Mouse (Mus musculus) cerebellum, adult 9-10 months (tissue): ENCODE measurements around the gene Fam114a2.
A peak's percentile ranks its signal among the peaks of the same experiment; 100 is the strongest.

Source experiments
- DNase-seq: peaks from one replicate; pipeline ENCODE4 v3.0.0; 2022

Gene Fam114a2

GRCm38 (mm10) chr11:57518751-57519148, 333 bp upstream of the Fam114a2 start:
- DNase-seq, result no peak

GRCm38 (mm10) chr11:57516946-57517441, 1.4 kb downstream of the Fam114a2 start:
- DNase-seq, result no peak

GRCm38 (mm10) chr11:57515218-57515617, 3.2 kb downstream of the Fam114a2 start:
- no peak for DNase-seq

- no peak for DNase-seq
Measured at GRCm38 (mm10) chr11:57506899-57507298, 11.5 kb downstream of the Fam114a2 start.

- no peak for DNase-seq
Measured at GRCm38 (mm10) chr11:57503155-57503554, 15.3 kb downstream of the Fam114a2 start.

- no peak for DNase-seq
Measured at GRCm38 (mm10) chr11:57498215-57498614, 20.2 kb downstream of the Fam114a2 start.

GRCm38 (mm10) chr11:57497701-57498100, 20.7 kb downstream of the Fam114a2 start:
- DNase-seq, result no peak

GRCm38 (mm10) chr11:57496462-57497039, 21.9 kb downstream of the Fam114a2 start:
- no peak for DNase-seq

- DNase-seq, result no peak
Measured at GRCm38 (mm10) chr11:57488436-57488835, 30.0 kb downstream of the Fam114a2 start.

- DNase-seq, result peak; percentile 8
Measured at GRCm38 (mm10) chr11:57478077-57478476, 40.3 kb downstream of the Fam114a2 start.

GRCm38 (mm10) chr11:57475119-57475518, 43.3 kb downstream of the Fam114a2 start:
- peak; percentile 24 for DNase-seq

GRCm38 (mm10) chr11:57474296-57474941, 44.0 kb downstream of the Fam114a2 start:
- DNase-seq, result no peak

- no peak for DNase-seq
Measured at GRCm38 (mm10) chr11:57470979-57471378, 47.4 kb downstream of the Fam114a2 start.

- DNase-seq, result no peak
Measured at GRCm38 (mm10) chr11:57470056-57470455, 48.4 kb downstream of the Fam114a2 start.

- DNase-seq, result no peak
Measured at GRCm38 (mm10) chr11:57468706-57469105, 49.7 kb downstream of the Fam114a2 start.

- peak; percentile 19 for DNase-seq
Measured at GRCm38 (mm10) chr11:57467159-57468110, 51.0 kb downstream of the Fam114a2 start.

- DNase-seq, result no peak
Measured at GRCm38 (mm10) chr11:57465844-57466243, 52.6 kb downstream of the Fam114a2 start.

- DNase-seq, result no peak
Measured at GRCm38 (mm10) chr11:57465025-57465424, 53.4 kb downstream of the Fam114a2 start.

GRCm38 (mm10) chr11:57459759-57460158, 58.7 kb downstream of the Fam114a2 start:
- DNase-seq, result peak; percentile 7

GRCm38 (mm10) chr11:57454421-57454820, 64.0 kb downstream of the Fam114a2 start:
- DNase-seq, result no peak

GRCm38 (mm10) chr11:57445237-57445962, 73.0 kb downstream of the Fam114a2 start:
- no peak for DNase-seq

- no peak for DNase-seq
Measured at GRCm38 (mm10) chr11:57434153-57434552, 84.3 kb downstream of the Fam114a2 start.
